Mouse (Mus musculus) granulocyte monocyte progenitor cell, adult 5-6 weeks (primary cell): ENCODE data around the gene Phf3. TPM values are rescaled to one million over a fixed set of nuclear protein-coding genes. Genes with fewer than 3 reads are reported as not detected.
A peak's percentile ranks its signal among the peaks of the same experiment; 100 is the strongest.

Source experiments
- ATAC-seq: replicated peaks from 2 replicates; pipeline ENCODE4 v1.8.0; 2016; ENCODE audit warnings: mild to moderate bottlenecking, moderate TSS enrichment, inconsistent platforms; ENCODE audit not compliant: poor library complexity, severe bottlenecking
- total RNA-seq, 2 experiments: library from RNA; stranded (forward) in 1 of 2; stranded (reverse) in 1 of 2; fragments of 200-712, 200-1000 nt in 1 of 2; fragments of >200 nt in 1 of 2; fragmentation: Nextera tagmentation in 1 of 2; gene quantifications; 2 replicates each; pipeline ENCODE4 v1.2.3; 2014 to 2017

Gene Phf3
- total RNA-seq, 2 experiments from 2014 or later: 59.3 to 90.2 TPM

DNA sequence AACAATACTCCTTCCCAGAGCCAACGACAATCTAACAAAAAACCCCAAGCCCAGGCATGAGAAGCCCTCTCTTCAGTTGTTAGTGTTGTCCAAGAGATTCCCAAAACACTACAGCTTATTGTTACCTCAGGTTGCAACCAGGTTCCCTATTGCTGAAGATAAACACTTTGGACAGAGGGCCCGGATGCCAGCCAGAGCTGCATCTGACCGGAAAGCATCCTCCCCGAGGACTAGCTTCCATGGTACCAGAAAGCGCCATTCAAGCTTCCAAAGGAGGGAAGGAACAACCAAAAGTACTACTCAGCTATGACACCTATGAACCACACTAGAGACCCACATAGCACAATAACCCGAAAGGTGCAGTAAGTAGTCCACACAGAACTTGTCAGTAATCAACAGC is 38.2 kb downstream of the Phf3 start:
- no peak for ATAC-seq

DNA sequence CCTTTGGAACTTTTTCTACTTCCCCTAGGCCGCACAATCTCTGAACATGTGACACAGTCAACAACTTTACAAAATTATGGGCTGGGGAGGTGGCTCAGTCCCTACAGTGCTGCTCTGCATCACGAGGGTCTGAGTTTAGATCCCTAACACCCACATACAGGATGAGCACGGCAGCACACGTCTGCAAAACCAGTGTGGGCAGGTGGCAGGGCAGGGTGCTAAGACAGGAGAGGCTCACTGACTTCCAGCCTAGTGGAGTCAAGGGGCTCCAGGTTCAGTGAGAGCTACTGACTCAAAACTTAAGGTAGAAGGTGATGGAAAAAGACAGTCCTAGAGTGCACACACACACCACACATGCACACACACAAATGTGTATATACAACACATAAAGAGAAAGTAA is 40.9 kb downstream of the Phf3 start:
- no peak for ATAC-seq

DNA sequence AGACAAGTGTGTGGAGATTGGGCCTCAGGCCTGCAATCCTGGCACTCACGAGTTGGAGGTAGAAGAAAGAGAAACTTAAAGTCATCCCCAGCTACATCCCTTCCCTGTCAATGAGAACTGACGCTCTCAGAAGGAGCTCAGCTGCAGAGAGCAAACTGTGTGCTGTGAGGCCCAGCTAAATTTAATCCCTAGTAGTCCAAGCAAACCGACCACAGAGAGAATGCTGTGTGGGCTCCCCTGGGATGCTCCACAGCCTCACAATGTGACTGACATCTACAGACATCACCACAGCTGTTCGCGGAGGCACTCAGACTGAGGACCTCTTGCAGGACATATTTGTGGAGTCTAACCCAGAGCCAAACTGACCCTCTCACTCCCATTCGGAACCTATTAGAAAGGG is 54.3 kb downstream of the Phf3 start:
- ATAC-seq: no peak

DNA sequence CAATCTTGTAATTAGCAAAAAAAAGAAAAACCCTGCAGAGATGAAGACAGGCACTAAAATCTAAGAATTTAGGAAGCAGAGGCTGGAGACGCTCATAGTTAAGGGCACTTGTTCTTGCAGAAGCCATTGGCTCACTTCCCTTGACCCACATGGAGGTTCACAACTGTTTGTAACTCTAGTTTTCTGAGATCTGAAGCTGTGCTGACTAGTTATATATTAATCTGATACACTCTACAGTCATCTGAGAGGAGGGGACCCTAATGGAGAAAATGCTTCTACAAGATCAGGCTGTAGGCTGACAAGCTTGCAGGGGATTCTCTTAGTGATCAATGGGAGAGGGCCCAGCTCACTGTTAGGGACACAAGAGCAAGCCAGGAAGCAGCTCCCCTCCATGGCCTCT is 58.1 kb downstream of the Phf3 start:
- ATAC-seq: no peak

DNA sequence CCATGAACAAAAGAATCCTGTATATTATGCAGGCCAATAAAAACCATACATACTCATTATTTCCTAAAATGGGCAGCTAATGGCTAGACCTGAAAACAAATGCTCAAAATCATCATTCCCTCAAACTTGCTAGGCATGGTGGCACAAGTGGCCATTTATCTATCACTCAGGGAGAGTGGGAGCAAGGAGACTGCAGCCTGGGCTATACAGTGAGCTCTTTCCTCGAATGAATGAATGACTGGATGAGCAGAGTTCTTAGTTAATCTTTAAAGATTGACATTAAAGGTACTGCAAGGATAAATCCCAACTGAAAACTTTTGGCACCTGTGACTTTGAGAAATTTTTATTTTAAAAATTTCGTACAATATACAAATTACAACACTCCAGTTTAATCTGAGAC is 58.7 kb downstream of the Phf3 start:
- ATAC-seq: no peak

DNA sequence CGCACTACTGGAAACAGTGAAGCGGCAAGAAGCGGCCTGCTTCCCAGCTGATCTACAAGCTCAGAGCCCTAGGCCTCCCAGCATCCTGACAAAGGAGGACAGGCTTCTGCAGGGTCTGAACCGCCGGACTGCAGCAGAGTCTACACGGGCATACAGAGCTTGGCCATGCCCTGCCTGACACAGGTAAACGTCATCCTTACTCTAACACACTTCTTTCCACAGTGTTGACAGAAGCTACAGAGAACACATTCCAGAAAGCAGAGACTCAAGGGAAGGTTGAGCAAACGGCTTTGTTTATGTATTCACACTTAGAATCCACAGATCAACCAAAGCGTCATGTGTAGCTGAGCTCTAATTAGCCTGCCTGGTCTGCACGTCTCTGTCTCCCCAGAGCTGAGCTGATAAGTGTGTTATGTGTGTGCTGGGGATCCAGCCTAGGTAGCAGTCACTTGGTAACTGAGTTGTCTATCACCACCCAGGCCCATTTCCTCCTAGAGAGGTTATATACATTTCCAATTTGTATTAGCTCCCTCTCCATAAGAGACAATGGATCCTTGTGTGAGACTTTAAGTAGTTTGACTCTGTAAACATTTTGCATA is 65.5 kb downstream of the Phf3 start:
- ATAC-seq: no peak

DNA sequence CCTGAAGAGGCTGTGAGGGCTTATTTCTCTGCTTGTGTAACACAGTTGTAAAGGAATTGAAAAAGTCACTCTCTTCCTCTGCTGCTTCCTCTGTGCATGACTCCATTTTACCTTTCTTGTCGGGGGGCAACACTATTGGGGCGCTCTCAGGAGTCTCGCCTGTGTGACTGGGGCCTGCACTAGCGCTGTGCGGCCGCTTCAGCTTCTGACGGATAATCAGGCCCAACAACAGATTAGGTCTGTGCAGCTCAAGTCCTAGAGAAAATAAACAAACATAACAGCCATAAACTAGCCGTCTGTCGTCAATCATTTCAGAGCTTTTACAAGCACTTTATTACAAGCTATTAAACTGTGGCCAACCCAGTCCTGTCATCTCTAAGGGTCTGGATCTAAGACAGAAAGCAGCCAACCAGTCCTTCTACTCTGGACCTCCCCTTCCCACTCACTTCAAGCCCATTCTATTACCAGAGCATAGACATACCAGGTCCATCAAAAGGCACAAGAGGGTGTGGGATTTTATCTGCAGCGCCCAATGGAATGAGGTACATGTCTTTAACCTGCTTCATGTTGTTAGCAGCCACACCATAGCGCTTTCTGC is 67.9 kb downstream of the Phf3 start:
- no peak for ATAC-seq

DNA sequence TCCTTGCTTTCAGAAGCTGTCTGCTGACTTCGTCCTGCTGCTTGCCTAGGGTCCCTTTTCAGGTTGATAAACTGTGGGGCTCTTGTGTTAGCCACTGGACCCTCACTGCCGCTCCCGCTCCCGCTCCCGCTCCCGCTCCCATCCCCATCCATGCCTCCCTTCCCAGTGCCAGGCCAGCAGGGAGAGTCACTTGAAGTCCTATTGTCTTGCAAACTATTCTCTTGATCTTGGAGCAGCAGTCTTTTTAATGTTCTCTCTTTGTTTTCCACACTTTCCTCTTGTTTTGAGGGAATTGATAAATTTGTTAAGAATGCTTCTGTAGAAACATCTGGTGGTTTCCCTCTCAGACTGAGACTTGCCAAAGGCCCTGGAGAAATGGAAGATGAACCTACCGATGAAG is 68.8 kb downstream of the Phf3 start:
- ATAC-seq: no peak

DNA sequence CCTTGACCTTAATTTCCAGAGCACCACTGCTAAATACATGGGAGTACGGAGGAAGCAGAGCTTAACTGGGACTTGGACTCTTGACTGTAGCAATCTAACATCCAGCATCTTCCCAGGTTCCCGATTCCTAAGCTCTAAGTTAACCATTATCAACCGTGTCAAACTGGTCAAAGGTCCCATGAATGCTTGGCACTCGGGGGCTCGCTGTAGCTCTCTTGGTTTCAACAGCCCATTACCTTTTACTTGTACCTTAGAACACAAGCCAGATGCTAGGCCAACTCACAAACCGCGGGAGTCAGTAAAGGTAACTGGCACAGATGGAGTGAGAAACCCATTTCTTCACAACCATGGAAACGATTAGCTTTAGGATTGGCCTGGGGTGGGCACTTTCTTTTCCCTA is 71.8 kb downstream of the Phf3 start:
- ATAC-seq: no peak

DNA sequence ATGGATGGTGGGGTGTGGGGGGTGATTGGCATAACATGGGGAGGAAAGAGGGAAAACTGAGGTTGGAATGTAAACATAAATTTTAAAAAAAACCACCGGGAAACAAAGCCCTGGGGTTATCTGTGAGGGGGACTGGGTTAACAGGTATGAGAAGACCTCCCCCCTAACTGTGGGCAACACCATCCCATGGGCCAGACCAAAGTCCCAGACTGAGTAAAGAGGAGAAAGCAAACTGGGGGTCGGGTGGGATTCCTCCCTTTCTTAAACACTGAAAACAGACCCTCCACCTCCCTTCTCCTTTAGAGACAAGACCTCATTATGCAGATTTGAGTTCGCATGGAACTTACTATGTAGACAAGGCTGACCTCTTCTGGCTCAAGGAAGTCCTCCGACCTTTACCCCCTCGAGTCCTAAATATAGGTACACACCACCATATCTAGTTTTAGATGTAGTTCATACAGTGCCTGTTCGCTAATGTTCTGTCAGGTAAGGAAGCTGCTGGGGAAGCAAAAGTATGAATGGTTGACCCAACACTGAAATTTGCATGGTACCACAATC is 74.4 kb downstream of the Phf3 start:
- ATAC-seq: no peak

DNA sequence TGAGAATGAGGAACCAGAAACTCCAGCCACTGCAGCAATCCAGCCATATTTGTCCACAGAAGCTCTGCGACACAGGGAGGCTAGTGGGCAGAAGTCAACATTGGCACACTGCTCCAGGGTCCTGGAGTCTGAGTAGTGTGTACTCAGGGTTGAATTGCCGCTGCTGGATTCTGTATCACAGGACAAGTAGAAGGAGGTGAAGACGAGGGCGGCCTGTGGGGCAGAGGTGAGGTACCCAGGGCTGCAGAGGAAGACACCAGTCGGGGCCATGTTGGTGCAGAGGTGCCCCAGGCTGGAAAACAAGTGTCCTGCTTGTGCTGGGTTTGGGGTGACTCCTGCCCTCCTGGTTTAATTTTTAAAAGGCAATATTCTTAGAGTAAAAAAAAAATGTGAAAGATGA is 79.1 kb downstream of the Phf3 start:
- ATAC-seq: 0 out of 2 replicates have a peak, but pooled peaks have one; percentile 22

DNA sequence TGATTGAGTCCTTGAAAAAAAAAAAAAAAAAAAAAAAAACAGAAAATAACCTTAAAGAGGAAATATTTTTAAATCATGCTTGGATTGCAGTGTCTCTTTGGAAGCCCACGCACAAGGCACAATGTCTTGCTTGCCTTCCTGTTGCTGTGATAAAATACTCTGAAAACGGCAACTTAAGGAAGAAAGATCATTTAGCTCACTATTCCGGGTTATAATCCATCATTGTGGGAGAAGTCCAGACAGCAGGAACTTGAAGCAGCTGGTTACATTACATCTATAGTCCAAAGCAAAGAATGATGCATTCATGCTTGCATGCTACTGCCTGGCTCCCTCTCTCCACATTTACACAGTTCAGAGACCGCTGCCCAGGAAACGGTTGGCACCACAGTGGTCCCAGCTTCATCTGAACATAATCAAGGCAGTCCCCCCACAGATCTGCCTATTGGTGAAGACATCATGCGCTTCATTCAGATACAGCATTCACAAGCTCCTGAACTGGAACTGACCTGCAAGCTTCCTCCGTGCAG is 80.3 kb downstream of the Phf3 start:
- no peak for ATAC-seq

DNA sequence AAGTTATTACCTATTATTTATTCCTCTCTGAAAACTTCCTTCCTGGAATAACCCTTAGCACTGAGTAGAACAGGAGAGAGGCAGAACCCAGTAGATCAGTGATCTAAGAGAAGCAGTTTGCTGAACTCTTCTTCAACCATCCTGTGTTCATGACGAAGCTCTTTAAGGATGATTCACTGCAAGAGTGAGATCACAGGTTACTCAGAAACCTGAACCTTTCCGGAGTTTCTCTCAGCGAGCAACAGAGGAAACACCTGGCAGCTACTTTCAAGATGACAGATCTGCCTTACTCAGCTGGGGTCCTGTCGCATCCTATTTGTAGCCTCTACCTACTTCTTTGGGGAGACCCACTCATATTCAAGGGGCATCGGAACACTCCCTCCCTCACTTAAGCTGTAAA is 80.8 kb downstream of the Phf3 start:
- ATAC-seq: no peak

DNA sequence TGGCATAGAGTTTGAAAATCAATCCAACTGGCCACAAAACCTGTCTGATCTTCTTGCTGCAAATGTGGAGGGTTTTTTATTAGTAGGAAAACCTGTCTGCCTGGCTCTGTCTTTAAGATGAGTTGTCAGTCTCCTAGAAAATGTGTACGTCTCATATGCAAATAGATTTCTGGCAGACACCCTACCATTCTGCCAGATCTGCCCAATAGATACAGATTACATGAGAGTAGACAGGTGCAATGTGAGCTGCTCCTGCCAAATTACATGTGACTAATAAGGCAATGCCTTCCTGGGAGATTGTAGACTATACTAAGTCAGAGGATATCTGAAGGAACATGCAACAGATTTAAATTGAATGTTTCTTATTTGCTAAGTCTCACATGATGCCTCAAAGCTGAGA is 83.5 kb downstream of the Phf3 start:
- no peak for ATAC-seq

DNA sequence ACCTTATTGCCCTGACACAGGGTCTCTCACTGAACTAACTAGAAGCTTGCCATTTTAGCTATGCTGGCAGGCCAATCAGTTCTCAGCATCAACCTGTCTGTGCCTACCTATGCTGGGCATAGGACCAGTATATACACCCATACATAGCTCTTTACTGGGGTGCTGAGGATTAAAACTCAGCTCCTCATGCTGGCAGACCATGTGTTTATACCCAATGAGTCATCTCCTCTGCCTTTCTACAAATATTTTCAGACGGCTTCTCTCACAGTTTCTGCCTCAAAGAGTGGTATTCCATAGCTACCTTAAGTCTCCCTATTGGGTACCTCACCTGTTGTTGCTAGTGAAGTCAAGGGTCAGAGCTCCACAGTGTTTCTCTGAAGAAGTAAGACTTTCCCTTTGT is 84.0 kb downstream of the Phf3 start:
- no peak for ATAC-seq

DNA sequence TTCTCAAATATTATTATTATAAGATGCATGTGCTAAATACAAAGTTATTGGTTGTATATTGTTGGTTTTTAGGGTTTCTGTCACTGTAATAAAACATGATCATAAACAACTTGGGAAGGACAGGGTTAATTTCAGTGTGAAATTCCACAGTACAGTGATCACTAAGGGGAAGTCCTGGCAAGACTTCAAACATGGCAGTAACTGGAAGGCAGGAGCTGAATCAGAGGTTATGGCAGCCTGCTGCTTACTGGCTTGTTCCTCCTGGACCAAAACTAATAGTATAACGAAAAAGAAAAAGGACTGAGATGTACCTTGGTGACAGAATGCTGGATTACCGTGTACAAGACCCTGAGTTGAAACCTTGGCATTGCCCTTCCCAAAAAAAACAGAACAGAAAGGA is 84.7 kb downstream of the Phf3 start:
- no peak for ATAC-seq

DNA sequence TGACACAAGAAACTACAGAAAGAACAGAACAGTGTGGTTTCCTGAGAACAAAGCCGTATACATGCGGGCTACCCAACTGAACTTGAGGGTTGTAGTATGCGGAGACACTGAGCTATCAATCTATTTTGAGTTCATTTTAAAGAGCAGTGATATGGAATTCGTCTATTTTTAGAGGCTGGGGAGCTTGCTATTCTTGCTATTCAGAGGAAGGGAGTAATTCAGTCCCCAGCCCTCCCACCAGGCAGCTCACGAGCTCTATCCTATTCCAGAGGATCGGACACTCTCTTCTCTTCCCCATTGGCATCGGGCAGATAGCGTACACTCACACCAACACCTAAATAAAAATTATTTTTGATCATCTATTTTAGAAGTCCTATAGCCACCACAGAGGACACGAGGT is 87.1 kb downstream of the Phf3 start:
- no peak for ATAC-seq

DNA sequence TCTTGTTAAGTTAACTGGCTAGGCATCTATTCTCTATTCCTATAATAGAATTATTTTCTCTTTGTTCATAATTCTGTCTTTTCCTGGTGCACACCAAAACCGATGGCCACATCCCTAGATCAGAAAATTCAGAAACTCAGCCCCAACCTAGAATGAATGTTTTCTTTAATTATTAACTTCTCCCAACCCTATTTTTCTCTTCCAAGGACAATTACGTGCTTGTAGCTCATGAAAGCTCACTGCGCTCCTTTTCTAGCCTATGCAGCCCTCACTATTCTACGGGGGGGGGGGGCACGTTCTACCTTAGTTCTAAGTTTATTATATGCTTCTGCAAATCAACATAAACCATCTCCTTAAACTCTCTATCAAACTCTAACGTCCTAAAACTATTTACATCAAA is 90.0 kb downstream of the Phf3 start:
- ATAC-seq: no peak

DNA sequence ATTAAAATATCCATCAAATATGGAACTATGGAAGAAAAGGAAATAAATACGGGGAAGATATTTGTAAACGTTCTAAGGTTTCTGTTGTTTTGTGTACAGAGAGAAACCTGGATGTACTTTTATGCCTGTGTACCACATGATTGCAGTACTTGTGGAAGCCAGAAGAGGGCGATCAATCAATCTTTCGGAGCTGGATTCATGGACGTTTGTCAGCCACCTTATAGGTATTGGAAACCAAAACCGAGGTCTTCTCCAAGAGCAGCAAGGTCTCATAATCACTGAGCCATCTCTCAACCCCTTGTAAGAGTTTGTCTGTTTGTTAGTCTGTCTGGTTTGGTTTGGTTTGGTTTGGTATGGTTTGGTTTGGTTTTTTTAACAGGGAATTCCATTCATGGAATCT is 93.4 kb downstream of the Phf3 start:
- ATAC-seq: peak; percentile 57; the same call in 1 of the 2 replicates

DNA sequence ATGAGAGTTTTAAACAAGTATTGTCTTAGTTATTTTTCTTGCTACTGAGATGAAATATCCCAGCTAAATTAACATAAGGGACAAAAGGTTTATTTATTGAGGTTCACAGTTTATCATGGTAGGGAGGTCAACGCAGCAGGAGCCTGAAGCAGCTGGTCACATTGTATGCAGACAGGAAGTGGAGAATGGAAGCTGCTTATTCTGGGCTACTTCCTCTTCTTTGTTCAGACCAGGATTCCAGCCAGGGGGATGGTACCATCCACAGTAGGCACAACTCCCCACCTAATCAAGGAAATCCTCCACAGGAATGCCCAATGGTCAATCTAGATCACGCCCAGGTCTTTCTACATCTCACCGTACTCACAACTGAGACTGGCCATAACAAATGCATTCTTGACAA is 94.2 kb downstream of the Phf3 start:
- ATAC-seq: peak; percentile 91

DNA sequence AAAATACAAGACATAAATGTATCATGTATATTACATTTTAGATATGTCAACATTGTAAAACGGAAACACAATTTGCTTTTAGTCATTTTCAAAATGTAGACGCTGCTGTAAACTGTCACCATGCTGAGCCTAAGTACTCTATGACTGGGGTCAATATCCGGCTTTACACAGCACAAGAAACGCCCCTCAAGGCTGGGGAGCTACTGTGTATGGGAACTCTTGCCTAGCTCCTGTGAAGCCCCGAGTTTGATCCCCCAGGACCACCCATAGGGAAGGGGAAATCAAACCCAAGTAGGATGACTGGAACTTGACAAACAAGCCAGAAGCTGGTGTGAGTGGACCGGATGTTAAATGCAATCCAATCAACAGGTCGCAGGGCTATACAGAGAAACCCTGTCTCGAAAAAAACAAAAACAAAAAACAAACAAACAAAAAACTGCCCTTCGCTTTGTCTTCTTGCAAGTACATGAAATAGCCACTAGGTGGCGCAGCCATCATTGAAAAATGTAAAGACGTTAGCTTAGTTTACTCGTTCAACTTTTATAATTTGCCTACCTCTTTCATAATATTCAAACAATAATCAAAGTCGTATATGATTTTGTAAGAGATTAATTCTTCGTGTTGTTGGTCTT is 95.2 kb downstream of the Phf3 start:
- ATAC-seq: no peak; the same call in 1 of the 2 replicates

DNA sequence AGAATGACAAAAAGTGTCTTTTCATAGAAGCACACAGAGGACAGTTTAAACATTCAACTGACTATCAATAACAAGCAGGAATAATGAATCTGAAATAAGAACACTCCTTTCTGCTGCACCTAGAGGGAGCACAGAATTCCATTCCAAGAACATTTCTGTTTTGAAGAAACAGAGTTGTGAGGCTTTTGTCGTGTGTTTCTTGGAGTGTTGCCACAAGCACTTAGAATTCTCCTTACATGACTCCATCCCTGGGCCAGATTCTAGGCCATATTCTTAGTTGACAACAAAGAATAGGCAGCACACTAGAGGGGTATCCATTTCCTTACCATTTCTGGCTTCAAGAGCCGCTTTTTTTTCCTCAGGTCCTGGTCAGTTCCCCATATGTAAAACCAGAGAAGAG is 97.5 kb downstream of the Phf3 start:
- ATAC-seq: no peak
